Mouse (Mus musculus) cerebellum, postnatal 10 days (tissue): Measurements from ENCODE around the gene Aanat.

Experiments used
- DNase-seq, 2 experiments: peaks; one replicate each; pipeline ENCODE4 v3.0.0; 2021; ENCODE audit warnings: mixed read lengths in 2 of 2

The Aanat gene

GRCm38 (mm10) chr11:116574982-116575381 is 11.2 kb upstream of the Aanat start:
- DNase-seq = peak in 1 of 2 experiments; percentile 46

- no peak for DNase-seq
These were observed 10.8 kb upstream of the Aanat start for GRCm38 (mm10) chr11:116575396-116575795.

GRCm38 (mm10) chr11:116579280-116579679 is 7.0 kb upstream of the Aanat start:
- peak; percentile 59 to 70 for DNase-seq

GRCm38 (mm10) chr11:116580031-116580652 is 6.1 kb upstream of the Aanat start:
- DNase-seq = peak in 1 of 2 experiments; percentile 31

GRCm38 (mm10) chr11:116580711-116581375 is 5.4 kb upstream of the Aanat start:
- peak; percentile 75 to 76 for DNase-seq

- peak; percentile 95 for DNase-seq
These were observed 4.8 kb upstream of the Aanat start, which contains the start of gene Ube2o for GRCm38 (mm10) chr11:116581376-116581814. Ube2o (minus strand) TSS chr11:116581447.

- no peak for DNase-seq
These were observed 550 bp upstream of the Aanat start for GRCm38 (mm10) chr11:116585682-116586081.

- DNase-seq = peak; percentile 84 to 90
These were observed 784 bp downstream of the Aanat start for GRCm38 (mm10) chr11:116586801-116587631.

- no peak for DNase-seq
These were observed 2.8 kb downstream of the Aanat start for GRCm38 (mm10) chr11:116589020-116589531.

- DNase-seq = no peak
These were observed 3.3 kb downstream of the Aanat start for GRCm38 (mm10) chr11:116589574-116589973.

- no peak for DNase-seq
These were observed 5.4 kb downstream of the Aanat start for GRCm38 (mm10) chr11:116591621-116592020.

GRCm38 (mm10) chr11:116592428-116592827 is 6.2 kb downstream of the Aanat start:
- peak; percentile 99 to 100 for DNase-seq

GRCm38 (mm10) chr11:116593345-116593744 is 7.1 kb downstream of the Aanat start:
- DNase-seq = peak in 1 of 2 experiments; percentile 53

- DNase-seq = peak in 1 of 2 experiments; percentile 10
These were observed 10.5 kb downstream of the Aanat start for GRCm38 (mm10) chr11:116596766-116597165.

GRCm38 (mm10) chr11:116598193-116598592 is 12.0 kb downstream of the Aanat start:
- peak; percentile 92 to 93 for DNase-seq

GRCm38 (mm10) chr11:116599230-116599629 is 13.0 kb downstream of the Aanat start:
- DNase-seq = peak in 1 of 2 experiments; percentile 53

- peak in 1 of 2 experiments; percentile 58 for DNase-seq
These were observed 14.9 kb downstream of the Aanat start for GRCm38 (mm10) chr11:116601166-116601565.

GRCm38 (mm10) chr11:116602043-116602442 is 15.8 kb downstream of the Aanat start:
- DNase-seq = peak; percentile 26 to 27

GRCm38 (mm10) chr11:116603339-116603738 is 17.1 kb downstream of the Aanat start:
- peak; percentile 61 to 67 for DNase-seq

- peak in 1 of 2 experiments; percentile 18 for DNase-seq
These were observed 17.9 kb downstream of the Aanat start for GRCm38 (mm10) chr11:116604097-116604496.

- DNase-seq = no peak
These were observed 21.5 kb downstream of the Aanat start for GRCm38 (mm10) chr11:116607717-116608116.

- DNase-seq = peak; percentile 93 to 94
These were observed 23.9 kb downstream of the Aanat start for GRCm38 (mm10) chr11:116609965-116610630.
